Mouse (Mus musculus) myocyte (in vitro differentiated cells): ENCODE results near the gene Kif3a. TPM values are rescaled to one million over a fixed set of nuclear protein-coding genes. Genes with fewer than 3 reads are reported as not detected.

Experiments
- H3K27me3 ChIP-seq: one replicate; pipeline ENCODE4 v1.6.1; 2011; ENCODE audit not compliant: control insufficient read depth, insufficient read depth, insufficient read length
- H3K36me3 ChIP-seq: one replicate; pipeline ENCODE4 v1.6.1; 2011; ENCODE audit not compliant: control insufficient read depth, insufficient read depth
- H3K4me2 ChIP-seq: one replicate; pipeline ENCODE4 v1.6.1; 2011; ENCODE audit warnings: low read depth, control low read depth
- H3K4me3 ChIP-seq: one replicate; pipeline ENCODE4 v1.5.1; 2011; ENCODE audit warnings: mild to moderate bottlenecking, control low read depth, moderate library complexity
- H3K79me2 ChIP-seq: one replicate; pipeline ENCODE4 v1.6.1; 2011; ENCODE audit not compliant: control insufficient read depth, insufficient read depth
- H3ac ChIP-seq: one replicate; pipeline ENCODE4 v1.6.1; 2011; ENCODE audit not compliant: control insufficient read depth, insufficient read length
- CEBPB ChIP-seq: IDR thresholded peaks from 2 replicates; pipeline ENCODE4 v1.6.1; 2011; ENCODE audit warnings: mild to moderate bottlenecking, moderate library complexity; ENCODE audit not compliant: poor library complexity, insufficient read depth, severe bottlenecking
- E2F4 ChIP-seq: IDR thresholded peaks from one replicate; pipeline ENCODE4 v1.6.1; 2011; ENCODE audit warnings: mild to moderate bottlenecking, control low read depth, moderate library complexity; ENCODE audit not compliant: insufficient read depth
- MAX ChIP-seq: IDR thresholded peaks from one replicate; pipeline ENCODE4 v1.6.1; 2011; ENCODE audit warnings: low read depth, mild to moderate bottlenecking, control low read depth
- MYOD1 ChIP-seq, 3 experiments: IDR thresholded peaks; one replicate each; pipeline ENCODE4 v1.6.1; 2011; ENCODE audit warnings: control low read depth in 2 of 3, low read depth in 2 of 3, mild to moderate bottlenecking in 2 of 3, moderate library complexity in 1 of 3; ENCODE audit not compliant: insufficient read length in 2 of 3, control insufficient read depth in 1 of 3
- MYOG ChIP-seq, 3 experiments: IDR thresholded peaks; one replicate each; pipeline ENCODE4 v1.6.1; 2011; ENCODE audit warnings: control low read depth in 2 of 3, low read depth in 2 of 3, mild to moderate bottlenecking in 2 of 3; ENCODE audit not compliant: insufficient read length in 2 of 3, control insufficient read depth in 1 of 3, insufficient read depth in 1 of 3
- POLR2A ChIP-seq: IDR thresholded peaks from one replicate; pipeline ENCODE4 v1.6.1; 2011; ENCODE audit warnings: low read depth, mild to moderate bottlenecking, control low read depth, moderate library complexity; ENCODE audit not compliant: insufficient read length
- POLR2AphosphoS2 ChIP-seq: IDR thresholded peaks from one replicate; pipeline ENCODE4 v1.6.1; 2011; ENCODE audit warnings: low read depth, control low read depth; ENCODE audit not compliant: insufficient read length
- REST ChIP-seq: IDR thresholded peaks from one replicate; pipeline ENCODE4 v1.6.1; 2011; ENCODE audit warnings: mild to moderate bottlenecking, control low read depth, moderate library complexity; ENCODE audit not compliant: insufficient read depth, insufficient read length
- SRF ChIP-seq: IDR thresholded peaks from one replicate; pipeline ENCODE4 v1.6.1; 2011; ENCODE audit warnings: low read depth; ENCODE audit not compliant: control insufficient read depth, insufficient read length
- TCF12 ChIP-seq: IDR thresholded peaks from one replicate; pipeline ENCODE4 v1.6.1; 2011; ENCODE audit warnings: mild to moderate bottlenecking, control low read depth; ENCODE audit not compliant: poor library complexity, insufficient read depth, severe bottlenecking
- TCF3 ChIP-seq: IDR thresholded peaks from one replicate; pipeline ENCODE4 v1.6.1; 2011; ENCODE audit warnings: low read depth, control low read depth; ENCODE audit not compliant: insufficient read length
- USF1 ChIP-seq: IDR thresholded peaks from one replicate; pipeline ENCODE4 v1.6.1; 2011; ENCODE audit warnings: low read depth, mild to moderate bottlenecking, control low read depth, moderate library complexity
- polyA plus RNA-seq: library from polyadenylated mRNA; unstranded; fragments of >200 nt; fragmentation: generic; extraction: Trizol; gene quantifications from one replicate; pipeline ENCODE4 v1.2.1, GENCODE M21; 2012; ENCODE audit warnings: missing spikeins

Gene Kif3a
- polyA plus RNA-seq, 1 experiment, result 13.6 TPM

DNA sequence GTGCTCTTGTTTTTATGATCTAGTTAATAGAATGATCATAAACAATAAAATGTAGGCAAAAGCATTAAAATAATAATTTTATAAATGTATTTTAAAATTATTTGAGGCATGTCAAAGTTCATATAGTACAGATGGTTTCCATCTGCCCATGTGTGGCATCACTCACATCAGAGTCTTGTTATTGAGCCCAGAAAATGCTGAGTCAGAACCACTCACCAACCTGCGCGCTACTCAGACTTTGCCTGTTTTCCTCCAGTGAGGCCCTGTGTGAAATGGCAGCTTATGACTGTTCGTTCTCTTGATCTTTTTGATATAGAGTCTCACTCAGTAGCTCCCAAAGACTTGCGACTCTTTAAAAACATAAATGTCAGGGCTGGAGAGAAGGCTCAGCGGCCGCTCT is 18.3 kb downstream of the Kif3a start:
- Histone ChIP-seq H3K27me3 (no peaks in the 10 kb centered on the region), H3K79me2 (no peaks in the 10 kb centered on the region), H3K4me2 (no peak overlapping the region), H3K36me3 (peaks cover 50% of the 10 kb centered on the region), H3K4me3 (no peak overlapping the region), H3ac (no peak overlapping the region)
- TF ChIP-seq TCF12 (no peak), E2F4 (no peak), SRF (no peak), CEBPB (no peak), POLR2AphosphoS2 (no peak), MYOG (IDR thresholded peaks at IDR 0.05; ENCODE audit: control insufficient read depth in 1 of 3, insufficient read depth in 1 of 3, insufficient read length in 2 of 3, low read depth in 2 of 3) (no peak), POLR2A (no peak), REST (no peak), TCF3 (no peak)

DNA sequence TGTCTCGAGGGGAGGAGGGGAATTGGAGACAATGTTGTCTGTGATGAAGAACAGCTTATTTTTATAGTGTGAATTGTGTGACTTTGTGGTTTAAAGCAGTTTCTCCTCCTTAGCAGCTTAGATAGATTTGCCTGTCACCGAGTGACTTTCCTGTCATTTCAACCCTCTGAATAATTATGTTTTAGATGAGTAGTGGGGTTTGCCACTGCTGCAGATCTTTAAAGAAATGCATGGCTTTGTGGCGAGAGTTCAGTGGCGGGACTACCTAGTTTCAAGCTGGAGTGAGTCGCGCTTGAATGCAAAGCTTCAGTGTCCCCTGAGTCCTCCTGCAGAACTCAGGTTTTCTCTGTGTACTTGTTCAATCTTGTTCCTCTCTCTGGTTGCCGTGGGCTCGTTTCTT is 21.1 kb downstream of the Kif3a start:
- Histone ChIP-seq H3K79me2 (no peaks in the 10 kb centered on the region), H3K4me2 (no peak overlapping the region), H3K36me3 (peaks cover 51% of the 10 kb centered on the region), H3K4me3 (no peak overlapping the region), H3ac (no peak overlapping the region), H3K27me3 (no peaks in the 10 kb centered on the region)
- TF ChIP-seq POLR2AphosphoS2 (no peak), MYOG (IDR thresholded peaks at IDR 0.05; ENCODE audit: control insufficient read depth in 1 of 3, insufficient read depth in 1 of 3, insufficient read length in 2 of 3, low read depth in 2 of 3) (no peak), MYOD1 (IDR thresholded peaks at IDR 0.05; ENCODE audit: control insufficient read depth in 1 of 3, insufficient read length in 2 of 3, low read depth in 2 of 3) (no peak), REST (no peak), SRF (no peak), E2F4 (no peak), TCF3 (no peak), CEBPB (no peak), POLR2A (no peak), MAX (no peak), USF1 (no peak), TCF12 (no peak)

- no peak overlapping the region for H3K4me3 ChIP-seq
- no peak overlapping the region for H3ac ChIP-seq
- H3K36me3 ChIP-seq, result peaks cover 54% of the 10 kb centered on the region
- no peaks in the 10 kb centered on the region for H3K79me2 ChIP-seq
- no peaks in the 10 kb centered on the region for H3K27me3 ChIP-seq
- H3K4me2 ChIP-seq, result no peak overlapping the region
- TF ChIP-seq MYOG (IDR thresholded peaks at IDR 0.05; ENCODE audit: control insufficient read depth in 1 of 3, insufficient read depth in 1 of 3, insufficient read length in 2 of 3, low read depth in 2 of 3) (no peak), MYOD1 (IDR thresholded peaks at IDR 0.05; ENCODE audit: control insufficient read depth in 1 of 3, insufficient read length in 2 of 3, low read depth in 2 of 3) (no peak), TCF12 (no peak), REST (no peak), E2F4 (no peak), POLR2A (no peak), SRF (no peak), TCF3 (no peak), USF1 (no peak)
These were observed 23.2 kb downstream of the Kif3a start for GRCm38 (mm10) chr11:53590368-53590768.

GRCm38 (mm10) chr11:53591116-53591515 is 23.9 kb downstream of the Kif3a start:
- H3K4me3 ChIP-seq, result no peak overlapping the region
- H3K79me2 ChIP-seq, result no peaks in the 10 kb centered on the region
- TF ChIP-seq TCF12 (no peak), MAX (no peak), MYOD1 (IDR thresholded peaks at IDR 0.05; ENCODE audit: control insufficient read depth in 1 of 3, insufficient read length in 2 of 3, low read depth in 2 of 3) (no peak), USF1 (no peak), E2F4 (no peak), POLR2A (no peak), CEBPB (no peak), TCF3 (no peak), POLR2AphosphoS2 (no peak), REST (no peak), SRF (no peak), MYOG (IDR thresholded peaks at IDR 0.05; ENCODE audit: control insufficient read depth in 1 of 3, insufficient read depth in 1 of 3, insufficient read length in 2 of 3, low read depth in 2 of 3) (no peak)
- peaks cover 49% of the 10 kb centered on the region for H3K36me3 ChIP-seq
- no peak overlapping the region for H3K4me2 ChIP-seq
- H3K27me3 ChIP-seq, result no peaks in the 10 kb centered on the region
- H3ac ChIP-seq, result no peak overlapping the region

DNA sequence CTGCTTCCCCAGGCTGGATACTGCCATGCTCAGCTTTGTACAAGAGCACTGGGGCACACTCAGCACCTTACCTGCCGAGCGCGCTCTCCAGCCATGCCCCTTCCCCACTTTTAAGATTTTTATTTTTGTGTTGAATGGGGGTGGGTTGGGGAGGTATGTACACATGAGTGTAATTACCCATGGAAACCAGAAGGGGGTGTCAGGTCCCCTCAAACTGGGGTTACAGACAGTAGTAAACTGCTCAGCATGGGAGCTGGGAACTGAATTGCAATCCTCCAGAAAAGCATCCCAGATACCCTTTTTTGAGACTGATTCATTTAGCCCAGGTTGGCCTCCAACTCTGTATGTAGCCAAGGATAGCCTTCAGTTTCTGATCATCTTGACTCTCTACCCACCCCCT is 37.8 kb downstream of the Kif3a start:
- Histone ChIP-seq H3K36me3 (peaks cover 10% of the 10 kb centered on the region), H3K4me2 (no peak overlapping the region), H3K4me3 (no peak overlapping the region), H3K27me3 (no peaks in the 10 kb centered on the region), H3ac (no peak overlapping the region), H3K79me2 (no peaks in the 10 kb centered on the region)
- TF ChIP-seq POLR2AphosphoS2 (no peak), POLR2A (no peak), MYOD1 (IDR thresholded peaks at IDR 0.05; ENCODE audit: control insufficient read depth in 1 of 3, insufficient read length in 2 of 3, low read depth in 2 of 3) (no peak), MYOG (IDR thresholded peaks at IDR 0.05; ENCODE audit: control insufficient read depth in 1 of 3, insufficient read depth in 1 of 3, insufficient read length in 2 of 3, low read depth in 2 of 3) (no peak), SRF (no peak), MAX (no peak), REST (no peak), CEBPB (no peak), TCF3 (no peak), USF1 (no peak), TCF12 (no peak), E2F4 (no peak)
